Mouse (Mus musculus): ENCODE results near the gene Gm43720. TPM values are rescaled to one million over a fixed set of nuclear protein-coding genes. Genes with fewer than 3 reads are reported as not detected.
A peak's percentile ranks its signal among the peaks of the same experiment; 100 is the strongest.

Gm43720 gene
- polyA plus RNA-seq, 1 experiment from 2014 or later, result 0.04 TPM

DNA sequence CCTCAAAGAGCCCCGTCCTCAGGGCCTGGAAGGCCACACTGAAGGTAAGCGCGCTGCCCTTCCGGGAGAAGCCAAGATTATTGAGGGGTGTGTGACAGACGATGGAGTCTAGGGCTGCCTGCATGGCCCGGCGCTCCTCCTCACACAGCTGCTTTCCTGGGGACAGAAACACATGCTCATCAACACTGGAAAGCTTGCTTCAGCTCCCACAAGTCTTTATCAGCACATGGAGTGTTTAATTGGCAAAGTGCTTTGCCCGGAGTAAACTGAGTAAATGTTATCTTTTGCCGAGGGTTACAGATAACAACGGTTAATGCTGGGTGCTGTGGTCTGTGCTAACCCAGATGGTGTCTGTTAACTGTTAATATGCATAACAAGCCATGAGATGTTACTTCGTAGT is 18.9 kb downstream of the Gm43720 start:
- Histone ChIP-seq H3K36me3 (peaks cover 43% of the 10 kb centered on the region), H3K27me3 (replicated peaks) (no peaks in the 10 kb centered on the region), H3K4me1 (peaks cover 57% of the 10 kb centered on the region), H3K4me2 (no peak overlapping the region), H3K9ac (replicated peaks) (no peak overlapping the region), H3K27ac (replicated peaks) (no peak overlapping the region), H3K4me3 (replicated peaks) (no peak overlapping the region), H3K9me3 (replicated peaks) (no peaks in the 10 kb centered on the region)
- 94% methylated on average over 11 of the region's 11 CpGs for WGBS
- ATAC-seq (ENCODE audit: low FRiP score), result no peak

DNA sequence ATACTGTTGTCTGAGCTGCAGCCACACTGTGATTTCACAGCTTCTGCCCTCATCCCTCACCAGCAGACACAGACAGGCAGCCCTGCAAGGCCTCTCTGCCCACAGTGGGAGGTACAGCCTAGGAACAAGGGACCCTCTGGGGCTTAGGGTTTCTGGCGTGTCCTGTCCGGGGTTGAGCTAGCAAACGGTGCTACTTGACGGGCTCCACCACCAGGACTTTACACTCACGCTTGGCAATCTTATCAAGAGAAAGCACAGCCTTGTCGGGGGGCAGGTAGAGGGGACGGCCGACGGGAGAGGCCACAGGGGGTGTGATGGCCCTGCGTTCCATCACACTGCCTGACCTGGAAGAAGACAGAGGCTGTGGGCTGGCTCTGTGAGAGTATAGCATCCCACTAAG is 19.7 kb downstream of the Gm43720 start:
- H3K27ac ChIP-seq (replicated peaks), result no peak overlapping the region
- no peak for ATAC-seq (ENCODE audit: low FRiP score)
- no peaks in the 10 kb centered on the region for H3K9me3 ChIP-seq (replicated peaks)
- H3K27me3 ChIP-seq (replicated peaks), result no peaks in the 10 kb centered on the region
- no peak overlapping the region for H3K9ac ChIP-seq (replicated peaks)
- 92% methylated on average over 10 of the region's 10 CpGs for WGBS
- H3K4me2 ChIP-seq, result no peak overlapping the region
- H3K36me3 ChIP-seq, result peaks cover 40% of the 10 kb centered on the region
- H3K4me3 ChIP-seq (replicated peaks), result no peak overlapping the region
- H3K4me1 ChIP-seq, result peaks cover 52% of the 10 kb centered on the region

DNA sequence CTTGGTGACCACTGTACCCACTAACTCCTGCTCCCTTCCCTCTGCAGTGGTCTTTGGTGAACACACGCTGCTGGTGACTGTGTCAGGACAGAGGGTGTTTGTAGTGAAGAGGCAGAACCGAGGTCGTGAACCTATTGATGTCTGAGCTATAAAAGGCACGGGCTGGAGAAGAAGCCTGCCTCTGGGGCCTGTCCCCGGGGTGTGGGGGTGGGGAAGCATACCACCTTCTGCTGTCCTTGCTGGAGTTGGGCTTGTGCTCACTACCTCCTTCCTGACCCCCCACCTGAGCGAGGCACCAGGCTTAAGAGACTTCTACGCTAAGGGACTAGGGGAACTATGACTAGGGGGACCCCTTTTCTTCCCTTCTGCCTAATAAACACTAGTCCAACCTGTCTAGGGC is 20.8 kb downstream of the Gm43720 start:
- no peaks in the 10 kb centered on the region for H3K27me3 ChIP-seq (replicated peaks)
- H3K4me2 ChIP-seq, result no peak overlapping the region
- H3K4me1 ChIP-seq, result peaks cover 48% of the 10 kb centered on the region
- no peak for ATAC-seq (ENCODE audit: low FRiP score)
- no peak overlapping the region for H3K9ac ChIP-seq (replicated peaks)
- peaks cover 40% of the 10 kb centered on the region for H3K36me3 ChIP-seq
- H3K4me3 ChIP-seq (replicated peaks), result no peak overlapping the region
- WGBS, result 41% methylated on average over 7 of the region's 7 CpGs
- no peak overlapping the region for H3K27ac ChIP-seq (replicated peaks)
- H3K9me3 ChIP-seq (replicated peaks), result no peaks in the 10 kb centered on the region

DNA sequence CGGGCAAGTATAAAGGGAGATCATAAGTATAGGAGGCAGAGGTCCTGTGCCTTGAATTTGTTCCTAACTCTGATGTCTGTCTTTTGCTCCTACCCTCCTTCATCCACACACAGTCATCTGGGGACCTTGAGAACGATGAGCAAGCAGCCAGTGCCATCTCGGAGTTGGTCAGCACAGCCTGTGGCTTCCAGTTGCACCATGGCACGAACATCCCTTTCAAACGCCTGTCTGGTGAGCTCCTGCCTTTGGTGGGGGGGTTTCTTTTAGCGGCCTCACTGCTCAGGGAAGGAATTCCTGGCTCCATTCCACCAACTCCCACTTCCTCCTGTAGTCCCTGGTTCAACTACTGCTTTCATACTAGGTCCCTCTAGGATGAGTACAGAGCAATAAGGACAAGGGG is 21.2 kb downstream of the Gm43720 start:
- 86% methylated on average over 6 of the region's 6 CpGs for WGBS
- Histone ChIP-seq H3K9me3 (replicated peaks) (no peaks in the 10 kb centered on the region), H3K4me1 (peaks cover 48% of the 10 kb centered on the region), H3K27ac (replicated peaks) (no peak overlapping the region), H3K36me3 (peaks cover 40% of the 10 kb centered on the region), H3K27me3 (replicated peaks) (no peaks in the 10 kb centered on the region), H3K4me3 (replicated peaks) (no peak overlapping the region), H3K9ac (replicated peaks) (no peak overlapping the region), H3K4me2 (no peak overlapping the region)
- no peak for ATAC-seq (ENCODE audit: low FRiP score)

GRCm38 (mm10) chr5:138258078-138258477 is 21.7 kb downstream of the Gm43720 start:
- no peak overlapping the region for H3K9ac ChIP-seq (replicated peaks)
- peaks cover 46% of the 10 kb centered on the region for H3K4me1 ChIP-seq
- 73% methylated on average over 3 of the region's 3 CpGs for WGBS
- H3K9me3 ChIP-seq (replicated peaks), result no peaks in the 10 kb centered on the region
- no peak overlapping the region for H3K4me2 ChIP-seq
- H3K4me3 ChIP-seq (replicated peaks), result no peak overlapping the region
- no peak overlapping the region for H3K27ac ChIP-seq (replicated peaks)
- H3K27me3 ChIP-seq (replicated peaks), result no peaks in the 10 kb centered on the region
- H3K36me3 ChIP-seq, result peaks cover 40% of the 10 kb centered on the region
- no peak for ATAC-seq (ENCODE audit: low FRiP score)

DNA sequence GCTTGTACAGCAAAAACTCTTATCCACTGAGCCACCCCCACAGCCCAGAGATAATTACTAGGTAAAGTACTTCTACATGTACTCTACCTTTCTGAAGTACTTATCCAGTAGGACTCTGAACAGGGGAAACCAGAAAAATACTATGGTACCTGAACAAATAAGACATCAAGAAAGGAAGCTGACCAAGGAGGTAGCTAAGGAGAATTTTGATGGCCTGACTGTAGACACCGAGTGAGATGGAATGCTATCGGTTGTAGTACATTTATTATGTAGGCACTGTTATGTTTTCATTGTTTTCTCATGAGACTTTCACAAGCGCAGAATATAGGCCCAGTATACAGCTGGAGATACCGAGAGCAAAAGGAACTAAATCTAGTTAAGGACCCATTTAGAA is 22.2 kb downstream of the Gm43720 start:
- Histone ChIP-seq H3K36me3 (peaks cover 40% of the 10 kb centered on the region), H3K4me3 (replicated peaks) (no peak overlapping the region), H3K9me3 (replicated peaks) (no peaks in the 10 kb centered on the region), H3K4me1 (peaks cover 41% of the 10 kb centered on the region), H3K4me2 (no peak overlapping the region), H3K9ac (replicated peaks) (no peak overlapping the region), H3K27ac (replicated peaks) (no peak overlapping the region), H3K27me3 (replicated peaks) (no peaks in the 10 kb centered on the region)
- WGBS, result 96% methylated on average over 4 of the region's 4 CpGs
- no peak for ATAC-seq (ENCODE audit: low FRiP score)

DNA sequence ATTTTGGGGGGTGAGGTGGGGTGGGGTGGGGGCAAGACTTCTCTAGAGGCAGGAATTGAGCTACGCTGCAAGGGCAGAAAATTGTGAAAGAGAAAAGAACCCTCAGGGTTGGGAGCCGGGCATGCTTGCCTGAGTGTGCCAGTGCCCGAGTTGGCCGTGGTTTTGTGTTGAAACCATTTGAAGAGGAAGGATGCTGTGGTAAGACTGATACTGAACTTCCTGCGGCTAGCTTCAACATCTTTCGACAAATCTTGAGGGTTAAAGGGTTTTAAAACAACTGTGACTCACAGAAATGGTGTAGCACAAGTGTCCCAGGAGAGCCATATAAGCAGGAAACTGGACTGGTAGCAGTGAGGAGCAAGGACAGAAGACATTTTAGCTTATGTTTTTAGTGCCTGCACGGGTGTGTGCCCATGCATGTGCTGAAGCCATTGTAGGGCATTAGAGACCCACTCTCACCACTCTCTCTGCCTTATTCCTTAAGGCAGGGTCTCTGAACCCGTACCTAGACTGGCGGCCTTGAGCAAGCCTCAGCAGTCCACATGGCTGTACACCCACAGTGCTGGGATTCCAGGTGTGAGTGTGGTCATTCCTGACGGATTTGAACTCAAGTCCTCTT is 22.7 kb downstream of the Gm43720 start:
- peaks cover 36% of the 10 kb centered on the region for H3K4me1 ChIP-seq
- no peak for ATAC-seq (ENCODE audit: low FRiP score)
- no peak overlapping the region for H3K9ac ChIP-seq (replicated peaks)
- peaks cover 38% of the 10 kb centered on the region for H3K36me3 ChIP-seq
- no peaks in the 10 kb centered on the region for H3K9me3 ChIP-seq (replicated peaks)
- WGBS, result 91% methylated on average over 10 of the region's 10 CpGs
- H3K4me2 ChIP-seq, result peak overlapping the region; percentile 92
- no peak overlapping the region for H3K27ac ChIP-seq (replicated peaks)
- H3K4me3 ChIP-seq (replicated peaks), result no peak overlapping the region
- no peaks in the 10 kb centered on the region for H3K27me3 ChIP-seq (replicated peaks)

DNA sequence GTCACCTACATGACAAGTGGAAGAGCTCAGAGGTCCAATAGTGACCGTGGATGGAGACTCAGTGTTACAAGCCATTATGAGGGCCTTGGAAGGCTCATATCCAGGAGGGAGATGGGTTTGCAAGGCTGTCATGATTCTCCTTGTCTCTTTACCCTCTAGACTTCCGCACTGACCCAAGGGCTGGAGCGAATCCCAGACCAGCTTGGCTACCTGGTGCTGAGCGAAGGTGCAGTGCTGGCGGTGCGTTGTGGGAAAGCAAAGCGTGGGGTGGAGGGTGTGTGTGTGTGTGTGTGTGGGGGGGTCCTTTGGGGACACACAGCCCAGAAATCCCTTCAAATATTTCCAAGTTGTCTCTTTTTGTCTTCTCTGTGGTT is 23.7 kb downstream of the Gm43720 start:
- 21% methylated on average over 7 of the region's 7 CpGs for WGBS
- Histone ChIP-seq H3K4me2 (peak overlapping the region; percentile 92), H3K9ac (replicated peaks) (peak overlapping the region; percentile 79), H3K27me3 (replicated peaks) (no peaks in the 10 kb centered on the region), H3K27ac (replicated peaks) (peak overlapping the region; percentile 91), H3K9me3 (replicated peaks) (no peaks in the 10 kb centered on the region), H3K4me3 (replicated peaks) (peak overlapping the region; percentile 73), H3K4me1 (peaks cover 30% of the 10 kb centered on the region), H3K36me3 (peaks cover 28% of the 10 kb centered on the region)
- no peak for ATAC-seq (ENCODE audit: low FRiP score)

DNA sequence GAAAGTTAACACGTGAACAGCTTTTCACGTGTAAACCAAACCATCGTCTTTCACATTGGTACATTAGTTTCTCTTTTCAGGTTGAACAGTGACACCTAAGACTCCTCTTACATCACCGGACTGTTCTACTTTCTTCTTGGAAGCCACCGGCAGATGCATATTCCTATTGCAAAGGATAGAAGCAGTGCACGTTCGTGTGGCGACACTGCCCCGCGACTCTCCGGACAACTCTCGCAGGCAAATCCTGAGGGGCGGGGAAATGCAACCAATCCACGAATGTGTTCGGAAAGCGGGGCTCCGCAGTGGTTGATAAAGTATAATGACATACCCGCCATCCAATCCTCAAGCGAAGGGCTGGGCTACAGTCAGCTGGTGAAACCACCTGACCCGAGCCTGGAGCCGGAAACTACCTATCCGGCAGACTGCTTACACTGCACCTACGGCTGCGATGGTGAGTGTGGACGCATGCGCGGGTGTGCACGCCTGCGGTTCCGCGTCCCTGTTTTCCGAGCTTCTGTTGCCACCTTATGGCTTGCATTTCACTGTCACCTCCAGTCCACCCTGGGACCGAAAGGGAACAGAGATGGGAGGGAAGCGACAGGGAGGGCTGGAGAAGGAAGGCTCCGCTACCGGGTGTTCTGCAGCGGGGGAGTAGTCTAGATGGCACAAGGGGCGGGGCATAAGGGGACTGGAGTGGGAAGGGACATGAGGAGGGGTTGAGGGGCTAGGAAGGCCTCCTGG is 24.2 kb downstream of the Gm43720 start, which contains the start of gene Lamtor4:
Gene Lamtor4 (plus strand): TSS at position 130 of the 741 bp plus-strand sequence.
- H3K9me3 ChIP-seq (replicated peaks), result no peaks in the 10 kb centered on the region
- H3K27me3 ChIP-seq (replicated peaks), result no peaks in the 10 kb centered on the region
- peaks cover 23% of the 10 kb centered on the region for H3K36me3 ChIP-seq
- H3K4me1 ChIP-seq, result peaks cover 30% of the 10 kb centered on the region
- H3K4me2 ChIP-seq, result peak within 1 kb of the TSS; percentile 92
- H3K9ac ChIP-seq (replicated peaks), result peak within 1 kb of the TSS; percentile 79
- under 1% methylated on average over 38 of the region's 38 CpGs for WGBS
- H3K27ac ChIP-seq (replicated peaks), result peak within 1 kb of the TSS; percentile 91
- H3K4me3 ChIP-seq (replicated peaks), result peak within 1 kb of the TSS; percentile 73
- peak; percentile 100 for ATAC-seq (ENCODE audit: low FRiP score)

GRCm38 (mm10) chr5:138253061-138253460 is 26.7 kb downstream of the Gm43720 start:
- Histone ChIP-seq H3K9ac (replicated peaks) (no peak overlapping the region), H3K4me3 (replicated peaks) (no peak overlapping the region), H3K4me2 (no peak overlapping the region), H3K9me3 (replicated peaks) (no peaks in the 10 kb centered on the region), H3K27me3 (replicated peaks) (no peaks in the 10 kb centered on the region), H3K4me1 (peaks cover 20% of the 10 kb centered on the region), H3K27ac (replicated peaks) (no peak overlapping the region), H3K36me3 (no peaks in the 10 kb centered on the region; the same call in 1 of the 2 replicates)
- ATAC-seq (ENCODE audit: low FRiP score), result no peak
- 95% methylated on average over 3 of the region's 3 CpGs for WGBS

DNA sequence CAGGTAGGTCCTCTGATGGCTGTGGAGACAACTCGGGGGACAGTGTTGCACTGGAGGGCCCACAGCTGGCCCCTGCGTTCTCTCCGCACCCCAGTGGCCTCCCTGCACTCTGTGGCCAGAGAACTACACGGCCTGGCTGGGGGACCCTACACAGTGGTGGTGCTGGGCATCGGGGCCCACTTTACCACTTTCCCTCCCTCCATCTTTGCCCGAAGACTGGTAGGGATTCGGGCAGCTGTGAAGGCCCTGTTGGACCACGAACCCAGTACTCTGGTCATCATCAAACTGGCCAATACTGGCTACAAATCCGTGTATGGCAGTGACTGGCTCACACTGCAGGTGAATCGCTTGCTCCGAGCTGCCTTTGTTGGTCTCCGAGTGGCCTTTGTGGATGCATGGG is 28.6 kb downstream of the Gm43720 start:
- H3K4me2 ChIP-seq, result no peak overlapping the region
- H3K9ac ChIP-seq (replicated peaks), result no peak overlapping the region
- no peaks in the 10 kb centered on the region for H3K36me3 ChIP-seq
- no peak overlapping the region for H3K27ac ChIP-seq (replicated peaks)
- ATAC-seq (ENCODE audit: low FRiP score), result no peak
- no peaks in the 10 kb centered on the region for H3K27me3 ChIP-seq (replicated peaks)
- WGBS, result 86% methylated on average over 12 of the region's 12 CpGs
- H3K4me3 ChIP-seq (replicated peaks), result no peak overlapping the region
- peaks cover 9% of the 10 kb centered on the region for H3K4me1 ChIP-seq
- H3K9me3 ChIP-seq (replicated peaks), result no peaks in the 10 kb centered on the region

- WGBS, result 45% methylated on average over 2 of the region's 2 CpGs
- H3K9me3 ChIP-seq (replicated peaks), result no peaks in the 10 kb centered on the region
- H3K27ac ChIP-seq (replicated peaks), result no peak overlapping the region
- ATAC-seq (ENCODE audit: low FRiP score), result no peak
- no peaks in the 10 kb centered on the region for H3K36me3 ChIP-seq
- no peak overlapping the region for H3K9ac ChIP-seq (replicated peaks)
- H3K27me3 ChIP-seq (replicated peaks), result no peaks in the 10 kb centered on the region
- no peak overlapping the region for H3K4me3 ChIP-seq (replicated peaks)
- no peak overlapping the region for H3K4me2 ChIP-seq
- no peaks in the 10 kb centered on the region for H3K4me1 ChIP-seq
Measured at GRCm38 (mm10) chr5:138241511-138241910, 38.2 kb downstream of the Gm43720 start.

All from neural tube, embryonic 15.5 days (tissue).